Mouse (Mus musculus) erythroblast, embryonic 14.5 days (primary cell): ENCODE measurements around the gene Ppme1. TPM values are rescaled to one million over a fixed set of nuclear protein-coding genes. Genes with fewer than 3 reads are reported as not detected.

ENCODE experiments used
- H3K27me3 ChIP-seq: 2 replicates; pipeline ENCODE4 v1.6.1; 2012; ENCODE audit warnings: inconsistent platforms; ENCODE audit not compliant: control insufficient read depth
- H3K36me3 ChIP-seq: 2 replicates; pipeline ENCODE4 v1.6.1; 2012; ENCODE audit warnings: mild to moderate bottlenecking, inconsistent platforms; ENCODE audit not compliant: control insufficient read depth
- H3K4me1 ChIP-seq: 2 replicates; pipeline ENCODE4 v1.6.1; 2012; ENCODE audit warnings: inconsistent platforms; ENCODE audit not compliant: control insufficient read depth
- H3K4me3 ChIP-seq: replicated peaks from 2 replicates; pipeline ENCODE3; 2012; ENCODE audit warnings: moderate library complexity, mild to moderate bottlenecking, inconsistent platforms
- H3K9me3 ChIP-seq: 2 replicates; pipeline ENCODE4 v1.6.1; 2012; ENCODE audit warnings: low read length, inconsistent platforms, mixed read lengths; ENCODE audit not compliant: control insufficient read depth
- GATA1 ChIP-seq: IDR thresholded peaks from 2 replicates; pipeline ENCODE4 v1.6.1; 2012; ENCODE audit warnings: low read length, inconsistent platforms, mixed read lengths
- TAL1 ChIP-seq: IDR thresholded peaks from 3 replicates; pipeline ENCODE4 v1.6.1; 2012; ENCODE audit warnings: low read length, inconsistent platforms, mixed read lengths
- polyA plus RNA-seq: library from polyadenylated mRNA; stranded (reverse); fragments of >175 nt; gene quantifications from 2 replicates; pipeline ENCODE4 v1.2.3, GENCODE M21; 2012

Ppme1 gene
- polyA plus RNA-seq, 1 experiment: 3.1 TPM

GRCm38 (mm10) chr7:100335921-100336320, 36.2 kb downstream of the Ppme1 start:
- H3K27me3 ChIP-seq: no peaks in the 10 kb centered on the region
- H3K9me3 ChIP-seq: no peaks in the 10 kb centered on the region
- no peak overlapping the region for H3K4me3 ChIP-seq
- TF ChIP-seq TAL1 (no peak), GATA1 (no peak)
- peaks cover 85% of the 10 kb centered on the region for H3K36me3 ChIP-seq
- H3K4me1 ChIP-seq: no peaks in the 10 kb centered on the region

GRCm38 (mm10) chr7:100331269-100331668, 40.8 kb downstream of the Ppme1 start:
- H3K27me3 ChIP-seq: no peaks in the 10 kb centered on the region
- TF ChIP-seq GATA1 (no peak), TAL1 (no peak)
- H3K9me3 ChIP-seq: no peaks in the 10 kb centered on the region
- H3K4me3 ChIP-seq: no peak overlapping the region
- H3K4me1 ChIP-seq: no peaks in the 10 kb centered on the region
- peaks cover 87% of the 10 kb centered on the region for H3K36me3 ChIP-seq

GRCm38 (mm10) chr7:100328636-100329035, 43.5 kb downstream of the Ppme1 start:
- TF ChIP-seq TAL1 (no peak), GATA1 (no peak)
- no peaks in the 10 kb centered on the region for H3K4me1 ChIP-seq
- no peak overlapping the region for H3K4me3 ChIP-seq
- H3K36me3 ChIP-seq: peaks cover 75% of the 10 kb centered on the region
- H3K9me3 ChIP-seq: no peaks in the 10 kb centered on the region
- H3K27me3 ChIP-seq: no peaks in the 10 kb centered on the region

GRCm38 (mm10) chr7:100327514-100327913, 44.6 kb downstream of the Ppme1 start:
- Histone ChIP-seq H3K27me3 (no peaks in the 10 kb centered on the region), H3K4me1 (no peaks in the 10 kb centered on the region), H3K9me3 (no peaks in the 10 kb centered on the region), H3K4me3 (no peak overlapping the region), H3K36me3 (peaks cover 64% of the 10 kb centered on the region)
- TF ChIP-seq TAL1 (no peak), GATA1 (no peak)

GRCm38 (mm10) chr7:100325482-100325881, 46.6 kb downstream of the Ppme1 start:
- no peak for TF ChIP-seq TAL1
- TF ChIP-seq GATA1: no peak

GRCm38 (mm10) chr7:100323721-100324120, 48.4 kb downstream of the Ppme1 start:
- Histone ChIP-seq H3K4me1 (no peaks in the 10 kb centered on the region), H3K4me3 (no peak overlapping the region), H3K9me3 (no peaks in the 10 kb centered on the region), H3K27me3 (no peaks in the 10 kb centered on the region), H3K36me3 (peaks cover 31% of the 10 kb centered on the region)
- TF ChIP-seq TAL1: no peak
- TF ChIP-seq GATA1: no peak

More at GRCm38 (mm10) chr7:100325482-100325881, 46.6 kb downstream of the Ppme1 start:
- Histone ChIP-seq H3K4me1 (no peaks in the 10 kb centered on the region), H3K4me3 (no peak overlapping the region), H3K9me3 (no peaks in the 10 kb centered on the region), H3K27me3 (no peaks in the 10 kb centered on the region), H3K36me3 (peaks cover 45% of the 10 kb centered on the region)

GRCm38 (mm10) chr7:100317534-100317933, 54.6 kb downstream of the Ppme1 start:
- Histone ChIP-seq H3K36me3 (no peaks in the 10 kb centered on the region), H3K4me3 (no peak overlapping the region), H3K9me3 (no peaks in the 10 kb centered on the region), H3K27me3 (no peaks in the 10 kb centered on the region), H3K4me1 (peaks cover 26% of the 10 kb centered on the region)
- no peak for TF ChIP-seq GATA1
- no peak for TF ChIP-seq TAL1

GRCm38 (mm10) chr7:100316924-100317323, 55.2 kb downstream of the Ppme1 start:
- H3K4me1 ChIP-seq: peaks cover 26% of the 10 kb centered on the region
- no peaks in the 10 kb centered on the region for H3K36me3 ChIP-seq
- no peaks in the 10 kb centered on the region for H3K9me3 ChIP-seq
- H3K4me3 ChIP-seq: no peak overlapping the region
- TF ChIP-seq GATA1 (no peak), TAL1 (no peak)
- no peaks in the 10 kb centered on the region for H3K27me3 ChIP-seq

- Histone ChIP-seq H3K4me3 (no peak overlapping the region), H3K4me1 (peaks cover 21% of the 10 kb centered on the region), H3K27me3 (no peaks in the 10 kb centered on the region; the same call in 1 of the 2 replicates), H3K9me3 (no peaks in the 10 kb centered on the region), H3K36me3 (no peaks in the 10 kb centered on the region)
- TF ChIP-seq TAL1 (no peak), GATA1 (no peak)
Measured at GRCm38 (mm10) chr7:100312716-100313115, 59.4 kb downstream of the Ppme1 start.

GRCm38 (mm10) chr7:100310290-100310689, 61.8 kb downstream of the Ppme1 start:
- peaks cover 8% of the 10 kb centered on the region for H3K4me1 ChIP-seq
- no peaks in the 10 kb centered on the region for H3K36me3 ChIP-seq
- H3K27me3 ChIP-seq: no peaks in the 10 kb centered on the region; the same call in 1 of the 2 replicates
- H3K9me3 ChIP-seq: no peaks in the 10 kb centered on the region
- no peak for TF ChIP-seq TAL1
- no peak for TF ChIP-seq GATA1
- H3K4me3 ChIP-seq: no peak overlapping the region

GRCm38 (mm10) chr7:100309679-100310078, 62.4 kb downstream of the Ppme1 start:
- no peaks in the 10 kb centered on the region for H3K36me3 ChIP-seq
- no peaks in the 10 kb centered on the region for H3K9me3 ChIP-seq
- H3K27me3 ChIP-seq: no peaks in the 10 kb centered on the region; the same call in 1 of the 2 replicates
- H3K4me1 ChIP-seq: peaks cover 8% of the 10 kb centered on the region
- no peak overlapping the region for H3K4me3 ChIP-seq
- no peak for TF ChIP-seq TAL1
- TF ChIP-seq GATA1: no peak
